Mouse (Mus musculus) kidney, adult 9 months (tissue): ENCODE measurements around the gene Marf1.
"Not testable (repeated sequence)": the region's sequence is repeated elsewhere in the genome, so short reads cannot be mapped to it uniquely, and the experiment has no call there.

Experiments
- DNase-seq: peaks from one replicate; pipeline ENCODE4 v3.0.0; 2022

Marf1 gene

GRCm38 (mm10) chr16:14135014-14135413, 28.1 kb downstream of the Marf1 start:
- no peak for DNase-seq

GRCm38 (mm10) chr16:14131838-14132237, 31.3 kb downstream of the Marf1 start:
- no peak for DNase-seq

GRCm38 (mm10) chr16:14131376-14131775, 31.8 kb downstream of the Marf1 start:
- DNase-seq = peak; percentile 38

- DNase-seq = peak; percentile 51
Measured at GRCm38 (mm10) chr16:14130796-14131195, 32.4 kb downstream of the Marf1 start.

- no peak for DNase-seq
Measured at GRCm38 (mm10) chr16:14128977-14129376, 34.2 kb downstream of the Marf1 start.

GRCm38 (mm10) chr16:14125253-14125652, 37.9 kb downstream of the Marf1 start:
- DNase-seq = no peak

- DNase-seq = no peak
Measured at GRCm38 (mm10) chr16:14124709-14125108, 38.4 kb downstream of the Marf1 start.

GRCm38 (mm10) chr16:14123901-14124300, 39.2 kb downstream of the Marf1 start:
- DNase-seq = no peak

GRCm38 (mm10) chr16:14122586-14122985, 40.6 kb downstream of the Marf1 start:
- no peak for DNase-seq

- no peak for DNase-seq
Measured at GRCm38 (mm10) chr16:14121563-14121962, 41.6 kb downstream of the Marf1 start.

- no peak for DNase-seq
Measured at GRCm38 (mm10) chr16:14120941-14121340, 42.2 kb downstream of the Marf1 start.

GRCm38 (mm10) chr16:14117299-14117698, 45.9 kb downstream of the Marf1 start:
- no peak for DNase-seq

GRCm38 (mm10) chr16:14112742-14113141, 50.4 kb downstream of the Marf1 start:
- DNase-seq = no peak

- DNase-seq = no peak
Measured at GRCm38 (mm10) chr16:14112133-14112532, 51.0 kb downstream of the Marf1 start.

GRCm38 (mm10) chr16:14110922-14111321, 52.2 kb downstream of the Marf1 start:
- DNase-seq = no peak

- no peak for DNase-seq
Measured at GRCm38 (mm10) chr16:14109651-14110230, 53.4 kb downstream of the Marf1 start.

GRCm38 (mm10) chr16:14105891-14106290, 57.3 kb downstream of the Marf1 start:
- no peak for DNase-seq

- DNase-seq = no peak
Measured at GRCm38 (mm10) chr16:14091771-14092170, 71.4 kb downstream of the Marf1 start.

- DNase-seq = no peak
Measured at GRCm38 (mm10) chr16:14089296-14089695, 73.9 kb downstream of the Marf1 start.

- no peak for DNase-seq
Measured at GRCm38 (mm10) chr16:14088249-14088648, 74.9 kb downstream of the Marf1 start.

- no peak for DNase-seq
Measured at GRCm38 (mm10) chr16:14082925-14083324, 80.2 kb downstream of the Marf1 start.

GRCm38 (mm10) chr16:14070471-14071169, 92.5 kb downstream of the Marf1 start:
- DNase-seq = no peak

- not testable (repeated sequence) for DNase-seq
Measured at GRCm38 (mm10) chr16:14068701-14069100, 94.5 kb downstream of the Marf1 start.

GRCm38 (mm10) chr16:14066571-14066970, 96.6 kb downstream of the Marf1 start:
- DNase-seq = not testable (repeated sequence)

- no peak for DNase-seq
Measured at GRCm38 (mm10) chr16:14059869-14060268, 103.3 kb downstream of the Marf1 start.
